Mouse (Mus musculus): ENCODE measurements around the gene Ccdc18. TPM values are rescaled to one million over a fixed set of nuclear protein-coding genes. Genes with fewer than 3 reads are reported as not detected.
"Not testable (repeated sequence)": the region's sequence is repeated elsewhere in the genome, so short reads cannot be mapped to it uniquely, and the experiment has no call there.

The Ccdc18 gene
- not detected for total RNA-seq (2021)
- long read RNA-seq, experiment 1, result 0 reads
- long read RNA-seq, experiment 2, partial matches to known transcripts, result 1 of 1 reads
- long read RNA-seq, experiment 2, other reads (novel, unspliced or antisense), result 0 of 1 reads

- DNase-seq, result peak; percentile 98
- intact Hi-C loops (cut with DNase I), result loop anchor here (2.0 to 5.0 kb wide), 2 partner anchors 136 to 235 kb away; partner anchors contain the start of gene Dr1
- H3K27ac ChIP-seq, result peak within 1 kb of the TSS; percentile 93
- peak within 1 kb of the TSS; percentile 99 for H3K4me3 ChIP-seq
- peak; percentile 47 for TF ChIP-seq CTCF (IDR thresholded peaks at IDR 0.05)
Observed at GRCm38 (mm10) chr5:108132441-108133243, at the start of gene Ccdc18, which contains the start of gene Tmed5. TSS of gene Ccdc18 (plus strand) at chr5:108132875. TSS of gene Tmed5 (minus strand) at chr5:108132620.

GRCm38 (mm10) chr5:108085440-108085839 is 47.2 kb upstream of the Ccdc18 start:
- intact Hi-C loops (cut with DNase I), result no loop called here
- no peak for DNase-seq
- TF ChIP-seq CTCF (IDR thresholded peaks at IDR 0.05), result peak; percentile 24; the same call in 1 of the 2 replicates
- Histone ChIP-seq H3K27ac (no peak overlapping the region), H3K4me3 (no peak overlapping the region)

- H3K27ac ChIP-seq; DNase-seq; intact Hi-C loops (cut with DNase I); H3K4me3 ChIP-seq: not testable (repeated sequence)
Observed at GRCm38 (mm10) chr5:108092731-108093130, 39.9 kb upstream of the Ccdc18 start.

- no peak overlapping the region for H3K27ac ChIP-seq
- no peak for TF ChIP-seq CTCF (IDR thresholded peaks at IDR 0.05)
- H3K4me3 ChIP-seq, result no peak overlapping the region
- intact Hi-C loops (cut with DNase I), result no loop called here
- DNase-seq, result no peak
Observed at GRCm38 (mm10) chr5:108097676-108098075, 35.0 kb upstream of the Ccdc18 start.

- intact Hi-C loops (cut with DNase I), result no loop called here
- H3K27ac ChIP-seq, result no peak overlapping the region
- DNase-seq, result no peak
- no peak overlapping the region for H3K4me3 ChIP-seq
- TF ChIP-seq CTCF (IDR thresholded peaks at IDR 0.05), result no peak
Observed at GRCm38 (mm10) chr5:108100196-108100595, 32.5 kb upstream of the Ccdc18 start.

- no peak for DNase-seq
- intact Hi-C loops (cut with DNase I), result no loop called here
- Histone ChIP-seq H3K4me3 (no peak overlapping the region), H3K27ac (no peak overlapping the region)
- no peak for TF ChIP-seq CTCF (IDR thresholded peaks at IDR 0.05)
Observed at GRCm38 (mm10) chr5:108104306-108104705, 28.4 kb upstream of the Ccdc18 start.

GRCm38 (mm10) chr5:108109346-108109745 is 23.3 kb upstream of the Ccdc18 start:
- intact Hi-C loops (cut with DNase I), result no loop called here
- DNase-seq, result no peak
- TF ChIP-seq CTCF (IDR thresholded peaks at IDR 0.05), result no peak
- Histone ChIP-seq H3K4me3 (no peak overlapping the region), H3K27ac (no peak overlapping the region)

- H3K27ac ChIP-seq, result no peak overlapping the region
- H3K4me3 ChIP-seq, result no peak overlapping the region
- TF ChIP-seq CTCF (IDR thresholded peaks at IDR 0.05), result no peak
- intact Hi-C loops (cut with DNase I), result no loop called here
- DNase-seq, result no peak
Observed at GRCm38 (mm10) chr5:108117693-108118092, 15.0 kb upstream of the Ccdc18 start.

GRCm38 (mm10) chr5:108120221-108120900 is 12.3 kb upstream of the Ccdc18 start:
- DNase-seq, result no peak
- intact Hi-C loops (cut with DNase I), result no loop called here
- TF ChIP-seq CTCF (IDR thresholded peaks at IDR 0.05), result peak; percentile 3; the same call in 1 of the 2 replicates
- Histone ChIP-seq H3K4me3 (no peak overlapping the region), H3K27ac (no peak overlapping the region)

GRCm38 (mm10) chr5:108131849-108132440 is 730 bp upstream of the Ccdc18 start:
- Histone ChIP-seq H3K27ac (peak overlapping the region; percentile 93), H3K4me3 (peak overlapping the region; percentile 99)
- no peak for DNase-seq
- no peak for TF ChIP-seq CTCF (IDR thresholded peaks at IDR 0.05)
- intact Hi-C loops (cut with DNase I), result loop anchor here (2.0 to 5.0 kb wide), 2 partner anchors 137 to 235 kb away; partner anchors contain the start of gene Dr1

GRCm38 (mm10) chr5:108152592-108152991 is 19.9 kb downstream of the Ccdc18 start:
- no peak for TF ChIP-seq CTCF (IDR thresholded peaks at IDR 0.05)
- no peak overlapping the region for H3K4me3 ChIP-seq
- no peak overlapping the region for H3K27ac ChIP-seq
- DNase-seq, result no peak
- intact Hi-C loops (cut with DNase I), result no loop called here

GRCm38 (mm10) chr5:108160796-108161195 is 28.1 kb downstream of the Ccdc18 start:
- Histone ChIP-seq H3K4me3 (no peak overlapping the region), H3K27ac (no peak overlapping the region)
- no peak for TF ChIP-seq CTCF (IDR thresholded peaks at IDR 0.05)
- intact Hi-C loops (cut with DNase I), result no loop called here
- no peak for DNase-seq

Data from gastrocnemius, adult 2 months (tissue).